Mouse (Mus musculus): ENCODE measurements around the gene Hyal6.

Hyal6 gene

GRCm38 (mm10) chr6:24732945-24733344 is at the start of gene Hyal6:
Gene Hyal6, plus strand, starts transcription at chr6:24733245.
- no peak for DNase-seq (ENCODE audit: low read depth, low spot score)

DNA sequence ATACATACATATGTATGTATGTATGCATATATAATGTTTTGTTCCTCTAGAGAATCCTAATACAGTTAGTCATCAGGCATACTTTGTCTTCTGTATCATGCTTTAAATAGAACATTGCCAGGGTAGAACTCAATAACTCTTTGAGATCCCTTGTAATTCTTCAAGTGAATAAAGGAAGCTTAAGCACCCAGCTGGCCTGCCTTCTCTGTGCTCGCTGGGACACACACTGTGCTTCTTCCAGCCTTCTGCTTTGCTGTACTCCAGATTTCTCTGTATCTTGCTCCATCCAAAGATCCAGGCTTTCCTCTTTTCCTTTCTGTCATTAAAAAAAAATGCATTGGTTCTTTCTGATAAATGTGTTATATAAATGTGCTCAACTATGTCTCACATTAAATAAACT is 45.2 kb upstream of the Hyal6 start:
- no peak for DNase-seq (ENCODE audit: low read depth, low spot score)

GRCm38 (mm10) chr6:24694455-24695410 is 38.3 kb upstream of the Hyal6 start:
- no peak for DNase-seq (ENCODE audit: low read depth, low spot score)

DNA sequence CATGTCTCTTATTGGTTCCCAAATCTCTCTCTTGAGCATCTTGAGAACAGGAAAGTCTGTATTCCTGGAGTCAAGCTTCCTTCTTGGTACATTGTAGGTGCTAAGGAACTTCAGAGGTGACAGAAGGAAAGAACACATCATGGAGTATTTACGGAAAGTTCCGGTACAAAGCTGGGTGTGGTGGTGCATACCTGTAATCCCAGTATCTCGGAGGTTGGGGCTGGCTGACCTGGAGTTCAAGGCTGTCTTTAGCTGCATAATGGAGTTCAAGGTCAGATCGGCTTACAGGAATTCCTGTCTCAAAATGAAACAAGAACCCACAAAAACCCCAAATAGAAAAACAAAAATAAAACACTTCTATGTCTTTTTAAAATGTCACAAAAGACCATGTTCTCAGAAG is 36.9 kb upstream of the Hyal6 start:
- DNase-seq (ENCODE audit: low read depth, low spot score): no peak

DNA sequence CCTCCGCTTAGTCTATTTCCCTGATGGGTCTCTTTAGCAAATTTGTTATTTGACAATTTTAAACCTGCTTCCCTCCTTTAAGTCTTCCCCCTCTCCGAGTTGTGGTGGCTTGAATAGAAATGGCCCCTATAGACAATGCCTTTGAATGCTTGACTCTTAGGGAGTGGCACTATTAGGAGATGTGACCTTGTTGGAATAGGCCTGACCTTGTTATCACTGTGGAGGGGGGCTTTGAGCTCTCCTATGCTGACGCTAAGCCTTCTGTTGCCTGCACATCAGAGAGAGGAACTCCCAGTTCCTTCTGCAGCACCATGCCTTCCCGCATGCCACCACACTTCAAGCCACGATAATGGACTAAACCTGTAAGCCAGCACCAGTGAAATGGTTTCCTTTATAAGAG is 35.8 kb upstream of the Hyal6 start:
- DNase-seq (ENCODE audit: low read depth, low spot score): no peak

DNA sequence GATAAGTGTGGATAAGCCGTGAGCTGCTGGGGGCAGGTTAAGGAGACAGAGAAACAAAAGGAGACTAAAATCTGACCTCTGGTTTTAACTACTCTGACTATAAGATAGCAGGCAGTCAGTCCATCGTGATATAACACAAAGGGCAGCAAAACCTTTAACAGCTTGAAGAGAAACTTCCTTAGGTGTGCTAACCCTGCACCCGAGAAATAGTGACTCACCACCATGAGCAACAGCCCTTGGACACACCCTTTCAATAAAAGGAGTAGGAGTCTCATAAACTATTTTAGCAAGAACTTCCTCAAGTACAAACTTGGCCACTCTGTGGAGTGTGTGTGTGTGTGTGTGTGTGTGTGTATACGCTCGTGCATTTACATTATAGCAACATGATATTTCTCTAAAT is 26.0 kb upstream of the Hyal6 start:
- no peak for DNase-seq (ENCODE audit: low read depth, low spot score)

- no peak for DNase-seq (ENCODE audit: low read depth, low spot score)
Measured at GRCm38 (mm10) chr6:24707499-24707898, 25.5 kb upstream of the Hyal6 start.

- peak; percentile 46 for DNase-seq (ENCODE audit: low read depth, low spot score)
Measured at GRCm38 (mm10) chr6:24721317-24722099, 11.5 kb upstream of the Hyal6 start.

- no peak for DNase-seq (ENCODE audit: low read depth, low spot score)
Measured at GRCm38 (mm10) chr6:24728130-24728529, 4.9 kb upstream of the Hyal6 start.

- no peak for DNase-seq (ENCODE audit: low read depth, low spot score)
Measured at GRCm38 (mm10) chr6:24734565-24734964, 1.5 kb downstream of the Hyal6 start.

GRCm38 (mm10) chr6:24748029-24748428 is 15.0 kb downstream of the Hyal6 start, which contains the start of gene Hyal4:
Gene Hyal4, plus strand, starts transcription at chr6:24748329.
- DNase-seq (ENCODE audit: low read depth, low spot score): no peak

GRCm38 (mm10) chr6:24759281-24759680 is 26.2 kb downstream of the Hyal6 start:
- no peak for DNase-seq (ENCODE audit: low read depth, low spot score)

GRCm38 (mm10) chr6:24766261-24766660 is 33.2 kb downstream of the Hyal6 start:
- DNase-seq (ENCODE audit: low read depth, low spot score): no peak

- no peak for DNase-seq (ENCODE audit: low read depth, low spot score)
Measured at GRCm38 (mm10) chr6:24779182-24779581, 46.1 kb downstream of the Hyal6 start.

GRCm38 (mm10) chr6:24790888-24791287 is 57.8 kb downstream of the Hyal6 start, which contains the start of gene Spam1:
Gene Spam1, plus strand, starts transcription at chr6:24791188.
- DNase-seq (ENCODE audit: low read depth, low spot score): no peak
